Mouse (Mus musculus) monocyte, adult 5-6 weeks (primary cell): ENCODE measurements at regions not wholly inside any gene's neighbourhood (a gene's known extent, or its start where the extent isn't known, plus 50 kb on each side); places are given as distances from the start of the nearest gene placed in this dataset.

Experiments
- ATAC-seq: fragments of 153-309, 156-312 bp; replicated peaks from 2 replicates; pipeline ENCODE4 v1.8.0; 2017; ENCODE audit warnings: mild to moderate bottlenecking; ENCODE audit not compliant: low TSS enrichment, insufficient number of reproducible peaks, severe bottlenecking, poor library complexity, low FRiP score

- ATAC-seq: no peak
These were observed 111.9 kb upstream of the Ubr2 start for GRCm38 (mm10) chr17:47122221-47122620.

GRCm38 (mm10) chr17:47118010-47118409, 107.7 kb upstream of the Ubr2 start:
- ATAC-seq: no peak

DNA sequence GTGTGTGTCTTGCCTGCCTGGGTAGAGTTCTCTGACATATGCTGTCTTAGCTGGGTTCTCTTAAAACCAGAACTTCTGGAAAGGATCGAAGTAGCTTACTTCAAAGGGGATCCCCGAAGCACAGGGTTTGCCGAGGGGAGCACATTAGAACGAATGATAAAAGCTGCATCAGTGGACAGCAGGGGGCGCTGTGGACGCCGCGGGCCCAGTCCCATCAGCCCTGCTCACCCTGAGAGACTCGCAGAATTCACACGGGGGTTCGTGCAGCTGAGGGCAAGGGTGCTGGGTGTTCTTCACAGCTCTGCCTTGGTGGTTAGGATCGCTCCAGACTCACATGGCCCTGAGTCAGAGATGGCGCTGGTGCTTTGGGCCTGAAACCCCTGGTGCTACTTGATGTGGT, 105.4 kb upstream of the Ubr2 start:
- ATAC-seq: no peak

- ATAC-seq: no peak
These were observed 104.8 kb upstream of the Ubr2 start for GRCm38 (mm10) chr17:47115141-47115540.

- no peak for ATAC-seq
These were observed 104.4 kb upstream of the Ubr2 start for GRCm38 (mm10) chr17:47114736-47115135.

GRCm38 (mm10) chr17:47112556-47113225, 102.3 kb upstream of the Ubr2 start:
- ATAC-seq: no peak

- no peak for ATAC-seq
These were observed 100.5 kb upstream of the Ubr2 start for GRCm38 (mm10) chr17:47110836-47111235.

GRCm38 (mm10) chr17:47104328-47104727, 94.0 kb upstream of the Ubr2 start:
- no peak for ATAC-seq

- ATAC-seq: no peak
These were observed 84.8 kb upstream of the Ubr2 start for GRCm38 (mm10) chr17:47095191-47095590.

DNA sequence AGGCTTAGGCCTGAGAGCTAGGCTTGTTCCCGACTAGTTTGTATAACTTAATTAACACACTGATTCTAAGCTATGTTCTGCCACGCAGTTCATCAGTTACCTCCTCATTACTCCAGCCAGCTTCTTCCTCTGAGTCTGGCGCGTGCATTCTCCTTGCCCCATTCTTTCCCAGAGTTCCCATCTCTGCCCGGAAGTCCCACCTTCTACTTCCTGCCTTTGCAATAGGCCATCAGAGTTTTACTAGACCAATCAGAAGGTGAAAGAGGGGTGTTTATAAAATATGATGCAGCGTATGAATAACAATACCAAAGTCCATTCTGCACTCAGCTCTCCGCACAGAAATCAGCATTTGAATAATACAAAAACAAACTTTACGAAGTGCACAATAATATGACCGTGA, 81.7 kb upstream of the Ubr2 start:
- no peak for ATAC-seq

- no peak for ATAC-seq
These were observed 79.4 kb upstream of the Ubr2 start for GRCm38 (mm10) chr17:47089769-47090168.

GRCm38 (mm10) chr17:47069206-47069605, 58.9 kb upstream of the Ubr2 start:
- ATAC-seq: no peak

- ATAC-seq: no peak
These were observed 55.0 kb upstream of the Ubr2 start for GRCm38 (mm10) chr17:47065307-47065901.

DNA sequence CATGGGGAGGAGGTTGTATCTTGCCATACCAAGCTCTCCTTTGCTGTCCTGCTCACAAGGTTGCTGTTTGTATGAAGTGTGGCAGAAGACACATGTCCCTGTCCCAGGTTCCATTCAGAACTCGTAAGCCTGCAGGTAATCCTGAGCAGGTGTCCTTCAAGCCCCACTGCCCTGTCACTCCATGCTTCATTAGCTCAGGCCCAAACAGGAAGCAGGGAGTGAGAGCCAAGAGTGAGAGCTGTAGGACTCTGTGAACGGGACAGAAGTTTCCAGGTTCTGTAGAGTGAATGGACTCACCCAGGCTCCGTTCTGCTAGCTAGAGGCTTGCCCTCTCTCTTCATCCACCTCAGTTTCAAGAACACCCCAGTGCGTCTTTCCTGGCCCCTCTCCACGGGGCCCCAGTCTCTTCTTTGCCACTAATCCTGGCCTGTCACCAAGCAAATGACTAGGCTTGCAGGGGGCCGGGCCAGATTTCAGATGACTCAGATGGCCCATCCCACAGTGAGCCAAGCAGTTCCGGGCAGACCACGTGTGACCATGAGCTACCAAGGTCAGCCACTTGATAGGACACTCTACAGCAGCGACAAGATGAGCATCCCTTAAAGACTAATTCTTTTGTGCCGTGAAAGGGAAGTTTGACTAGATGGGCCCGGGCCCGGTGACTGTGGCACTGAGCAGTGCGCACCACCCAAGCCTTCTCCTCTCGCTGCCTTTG, 54.4 kb upstream of the Ubr2 start:
- ATAC-seq: no peak

DNA sequence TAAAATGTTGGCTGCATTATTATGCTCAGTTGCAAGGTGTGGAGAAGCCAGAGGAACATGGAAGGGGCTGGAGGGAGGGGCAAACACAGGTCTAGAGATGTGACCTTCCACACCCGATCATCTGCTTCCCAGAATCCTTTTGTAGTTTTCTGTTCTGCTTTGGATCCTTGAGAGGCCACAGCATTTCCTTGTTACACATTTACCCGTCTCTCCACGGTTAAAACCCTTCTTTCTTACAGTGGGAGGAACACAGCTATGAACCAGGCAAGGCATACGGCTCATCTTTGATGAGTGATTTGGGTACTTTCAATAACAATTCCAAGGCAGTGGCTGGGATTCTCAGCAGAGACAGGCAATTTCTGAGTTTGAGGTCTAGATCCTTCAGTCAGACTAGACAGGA, 53.6 kb upstream of the Ubr2 start:
- ATAC-seq: no peak

- ATAC-seq: no peak
These were observed 50.8 kb upstream of the Ubr2 start for GRCm38 (mm10) chr17:47061031-47061620.
